Mouse (Mus musculus) yolk sac, embryonic 10.5 days (tissue): ENCODE results near the gene Atl3.

ENCODE experiments used
- DNase-seq: peaks from one replicate; pipeline ENCODE4 v3.0.0-alpha.2; 2017; ENCODE audit warnings: low spot score

Atl3 gene

DNA sequence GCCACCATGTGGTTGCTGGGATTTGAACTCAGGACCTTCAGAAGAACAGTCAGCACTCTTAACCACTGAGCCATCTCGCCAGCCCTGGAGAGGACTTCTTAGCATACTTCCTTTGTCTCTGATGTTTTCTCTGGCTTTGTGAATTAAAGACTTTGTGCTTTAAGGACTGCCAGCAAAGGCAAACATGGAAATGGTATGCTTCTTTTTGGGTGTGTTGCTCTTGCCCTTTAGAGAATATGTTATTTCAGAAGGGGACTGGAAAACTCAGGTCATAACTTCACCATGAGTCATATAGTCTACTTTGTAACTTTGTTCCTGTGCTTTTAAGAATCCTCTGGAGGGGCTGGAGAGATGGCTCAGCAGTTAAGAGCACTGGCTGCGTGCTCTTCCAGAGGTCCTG lies 5.0 kb downstream of the Atl3 start:
- no peak for DNase-seq

GRCm38 (mm10) chr19:7500701-7501100 lies 6.9 kb downstream of the Atl3 start:
- DNase-seq = no peak

- no peak for DNase-seq
Measured at GRCm38 (mm10) chr19:7502432-7502831, 8.6 kb downstream of the Atl3 start.

GRCm38 (mm10) chr19:7506321-7506720 lies 12.5 kb downstream of the Atl3 start:
- no peak for DNase-seq

DNA sequence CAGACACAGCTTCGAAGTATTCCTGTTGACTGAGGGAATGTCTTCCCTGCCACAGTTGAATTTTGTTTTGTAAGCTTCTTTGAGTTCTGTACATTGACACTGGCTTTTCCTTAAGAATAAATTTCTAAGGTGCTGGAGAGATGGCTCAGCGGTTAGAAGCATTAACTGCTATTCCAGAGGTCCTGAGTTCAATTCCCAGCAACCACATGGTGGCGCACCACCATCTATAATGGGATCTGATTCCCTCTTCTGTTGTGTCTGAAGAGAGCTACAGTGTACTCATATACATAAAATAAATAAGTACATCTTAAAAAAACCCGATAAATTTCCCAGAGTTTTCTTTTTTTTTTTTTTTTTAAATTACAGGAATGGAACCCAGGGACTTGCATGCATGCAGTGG lies 14.2 kb downstream of the Atl3 start:
- no peak for DNase-seq

GRCm38 (mm10) chr19:7516437-7516836 lies 22.6 kb downstream of the Atl3 start:
- DNase-seq = no peak

DNA sequence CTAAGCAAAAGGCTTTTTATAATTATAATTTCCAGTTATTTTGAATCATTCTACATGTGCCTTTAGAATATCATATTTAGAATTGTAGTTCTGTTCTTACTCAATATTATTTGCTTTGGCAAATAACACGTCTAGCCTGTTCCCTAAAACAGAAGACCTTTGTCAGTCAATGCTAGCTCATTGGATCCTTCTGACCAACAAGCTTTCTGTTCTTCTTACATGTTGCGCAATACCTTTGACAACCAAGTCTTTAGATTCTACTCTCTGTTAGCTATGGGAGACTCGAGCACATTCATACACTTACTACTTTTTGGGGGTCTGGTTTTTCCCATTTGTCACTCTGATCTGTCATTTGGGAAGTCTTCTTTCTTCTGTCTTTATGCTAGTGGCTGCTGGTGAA lies 27.8 kb downstream of the Atl3 start:
- DNase-seq = no peak

GRCm38 (mm10) chr19:7522856-7523255 lies 29.0 kb downstream of the Atl3 start:
- no peak for DNase-seq

DNA sequence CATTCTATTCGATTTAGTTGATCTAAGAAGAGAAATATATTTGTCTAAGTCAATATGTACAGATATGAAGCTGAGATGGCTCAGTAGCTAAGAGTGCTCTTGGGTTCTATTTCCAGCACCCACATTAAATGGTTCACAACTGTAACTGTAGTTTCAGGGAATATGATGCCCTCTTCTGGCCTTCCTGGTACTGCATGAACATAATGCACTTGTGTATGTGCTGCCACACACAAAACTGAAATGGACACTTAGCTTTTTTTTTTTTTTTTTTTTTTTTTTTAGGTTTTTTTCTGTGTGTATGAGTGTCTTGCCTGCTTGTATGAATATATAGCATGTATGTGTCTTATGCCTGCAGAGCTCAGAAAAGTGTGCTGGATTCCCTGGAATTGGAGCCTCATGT lies 29.5 kb downstream of the Atl3 start:
- no peak for DNase-seq

GRCm38 (mm10) chr19:7523781-7524180 lies 29.9 kb downstream of the Atl3 start:
- no peak for DNase-seq

- DNase-seq = no peak
Measured at GRCm38 (mm10) chr19:7524879-7525278, 31.0 kb downstream of the Atl3 start.

- DNase-seq = peak; percentile 18
Measured at GRCm38 (mm10) chr19:7528639-7529428, 35.0 kb downstream of the Atl3 start.

- DNase-seq = no peak
Measured at GRCm38 (mm10) chr19:7531906-7532305, 38.1 kb downstream of the Atl3 start.

GRCm38 (mm10) chr19:7533891-7534290 lies 40.1 kb downstream of the Atl3 start:
- DNase-seq = no peak

DNA sequence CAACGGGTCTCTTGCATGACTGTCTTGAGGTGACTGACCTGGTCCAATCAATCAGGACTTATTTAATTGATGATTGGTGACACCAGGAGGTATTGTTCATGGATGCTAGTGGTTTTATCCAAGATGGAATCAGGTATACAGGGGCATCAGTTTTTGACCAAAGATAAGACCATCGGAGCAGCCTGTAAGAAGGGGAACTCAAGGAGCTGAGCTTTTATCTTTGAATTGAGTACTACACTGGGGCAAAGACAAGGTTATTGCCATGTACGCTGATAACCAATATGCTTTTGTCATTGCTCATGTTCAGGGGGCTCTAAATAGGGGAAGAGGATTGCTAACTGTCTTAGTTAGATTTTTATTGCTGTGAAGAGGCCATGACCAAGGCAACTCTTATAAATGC lies 55.1 kb downstream of the Atl3 start:
- DNase-seq = no peak

DNA sequence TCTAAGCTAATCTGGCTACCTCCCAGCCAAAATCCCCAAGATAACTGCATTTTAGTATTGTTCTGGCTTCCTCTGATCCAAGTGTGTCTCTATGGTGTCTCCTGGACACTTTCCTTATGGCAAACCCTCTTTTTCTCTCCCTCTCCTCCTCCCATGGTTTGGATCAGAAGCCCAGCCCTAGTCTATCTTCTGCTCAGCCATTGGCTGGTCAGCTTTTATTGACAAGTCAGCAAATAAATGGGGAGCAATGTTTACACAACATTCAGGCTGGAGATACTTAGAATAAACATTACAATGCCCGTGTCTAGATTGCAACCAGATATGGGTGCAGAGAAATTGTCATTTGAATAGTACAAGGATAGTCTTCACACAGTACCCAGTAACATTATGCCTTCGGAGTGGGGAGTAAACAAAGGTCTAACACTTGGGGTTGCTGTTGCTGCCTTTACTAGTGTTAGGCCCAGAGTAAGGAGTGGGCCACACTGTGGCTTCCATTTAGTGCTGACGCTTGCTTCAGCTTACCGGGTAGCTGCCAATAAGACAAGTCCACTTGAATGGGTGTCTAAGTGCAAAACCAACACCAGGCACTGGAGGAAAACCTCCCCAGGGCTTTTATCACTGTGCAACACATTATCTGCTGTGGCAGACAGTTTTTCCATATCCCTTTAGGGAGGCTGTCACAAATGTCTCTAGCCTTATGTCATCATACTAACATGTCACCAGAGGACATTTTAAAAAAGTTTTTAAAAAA lies 57.9 kb downstream of the Atl3 start:
- DNase-seq = no peak

DNA sequence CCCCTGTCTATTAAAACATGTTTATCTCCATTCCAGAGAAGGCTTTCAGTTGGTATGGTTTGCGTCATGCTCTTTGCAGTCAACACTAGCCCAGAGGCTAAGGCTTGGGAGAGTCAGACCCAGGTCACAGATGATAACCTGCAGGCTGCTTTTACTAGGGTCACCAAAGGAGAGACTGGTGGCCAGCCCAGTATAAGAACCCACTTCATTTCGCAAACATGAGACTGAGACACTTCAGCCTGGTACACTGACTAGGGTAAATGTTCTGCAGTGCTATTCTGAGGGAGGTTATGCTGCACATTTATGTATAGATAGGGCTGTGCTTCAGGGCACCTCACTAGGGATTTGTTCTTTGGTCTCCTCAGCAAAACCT lies 58.4 kb downstream of the Atl3 start:
- no peak for DNase-seq

GRCm38 (mm10) chr19:7553441-7553840 lies 59.6 kb downstream of the Atl3 start:
- DNase-seq = no peak

- DNase-seq = no peak
Measured at GRCm38 (mm10) chr19:7554881-7555280, 61.0 kb downstream of the Atl3 start.

DNA sequence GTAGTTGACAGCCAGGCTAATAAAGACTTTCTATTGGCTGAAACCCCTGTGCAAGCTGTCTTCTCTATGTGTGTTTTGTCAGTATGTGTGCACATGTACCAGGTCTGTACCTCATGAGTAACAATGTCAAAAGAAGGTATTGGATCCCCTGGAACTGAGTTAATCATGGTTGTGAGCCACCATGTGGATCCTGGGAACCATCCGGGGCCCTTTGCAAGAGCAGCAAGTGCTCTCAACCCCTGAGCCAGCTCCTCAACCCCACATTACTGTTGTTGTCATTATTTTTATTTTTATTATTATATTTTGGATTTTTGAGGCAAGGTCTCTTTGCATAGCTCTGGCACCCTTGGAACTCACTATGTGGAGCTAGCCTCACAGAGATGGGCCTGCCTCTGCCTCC lies 62.8 kb downstream of the Atl3 start:
- no peak for DNase-seq

- peak; percentile 44 for DNase-seq
Measured at GRCm38 (mm10) chr19:7557328-7557822, 63.5 kb downstream of the Atl3 start, which contains the start of gene Pla2g16. Gene Pla2g16, plus strand, starts transcription at chr19:7557459.

DNA sequence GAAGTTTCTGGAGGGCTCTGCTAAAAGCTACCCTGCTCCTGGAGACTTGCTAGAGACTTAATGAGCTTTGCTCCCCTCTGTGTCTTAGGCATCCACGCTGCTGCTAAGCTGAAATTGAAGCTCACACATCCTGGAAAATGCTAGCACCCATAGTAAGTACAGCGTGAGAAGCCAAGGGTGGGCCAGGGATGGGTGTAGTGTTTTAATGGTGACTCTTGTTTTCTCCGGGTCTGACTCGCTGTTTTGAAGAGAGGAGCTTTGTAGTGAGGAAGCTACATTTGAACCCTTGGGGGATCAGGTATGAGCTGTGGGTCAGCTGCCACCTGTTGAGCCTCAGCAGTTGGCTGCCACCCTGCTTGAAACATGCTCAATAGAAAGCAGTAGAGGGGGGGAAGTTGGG lies 64.0 kb downstream of the Atl3 start:
- DNase-seq = no peak

- DNase-seq = no peak
Measured at GRCm38 (mm10) chr19:7558675-7559074, 64.8 kb downstream of the Atl3 start.
